Mouse (Mus musculus) bone marrow, adult 2 months (tissue): ENCODE measurements at regions not wholly inside any gene's neighbourhood (a gene's known extent, or its start where the extent isn't known, plus 50 kb on each side); places are given as distances from the start of the nearest gene placed in this dataset.

ENCODE experiments used
- H3K27ac ChIP-seq: fragments of 200-500 bp; 2 replicates; pipeline ENCODE4 v1.5.1; 2012; ENCODE audit warnings: low read depth, mild to moderate bottlenecking, control low read depth, inconsistent platforms, low read length; ENCODE audit not compliant: control insufficient read depth, poor library complexity, insufficient read depth
- H3K4me1 ChIP-seq: fragments of 200-500 bp; 2 replicates; pipeline ENCODE4 v1.6.1; 2011; ENCODE audit warnings: low read length; ENCODE audit not compliant: control insufficient read depth, insufficient read depth
- H3K4me3 ChIP-seq: fragments of 200-500 bp; replicated peaks from 2 replicates; pipeline ENCODE3; 2011; ENCODE audit warnings: mild to moderate bottlenecking, low read depth, low read length, control low read depth; ENCODE audit not compliant: control insufficient read depth
- CTCF ChIP-seq: fragments of 200-500 bp; IDR thresholded peaks from 2 replicates; pipeline ENCODE4 v1.5.1; 2011; ENCODE audit warnings: low read length, control low read depth; ENCODE audit not compliant: control insufficient read depth, insufficient read depth
- POLR2A ChIP-seq: fragments of 200-500 bp; IDR thresholded peaks from 2 replicates; pipeline ENCODE4 v1.6.1; 2011; ENCODE audit warnings: low read depth, mild to moderate bottlenecking, control low read depth, low read length, borderline replicate concordance; ENCODE audit not compliant: control insufficient read depth
- WGBS: fragments of 180-500 bp; shearing (Covaris S2); methylation state at CpG from one replicate; pipeline ENCODE4 v1.1.7; 2018; 5-methylcytosine and 5-hydroxymethylcytosine counted together

GRCm38 (mm10) chr3:131056893-131057660, 53.2 kb upstream of the Lef1 start:
- Histone ChIP-seq H3K27ac (no peak overlapping the region), H3K4me1 (peaks cover 3% of the 10 kb centered on the region; the same call in 1 of the 2 replicates), H3K4me3 (no peak overlapping the region)
- 37% methylated on average over 5 of the region's 5 CpGs for WGBS
- TF ChIP-seq POLR2A: no peak
- no peak for TF ChIP-seq CTCF

- Histone ChIP-seq H3K4me1 (peaks cover 3% of the 10 kb centered on the region; the same call in 1 of the 2 replicates), H3K27ac (no peak overlapping the region), H3K4me3 (no peak overlapping the region)
- no peak for TF ChIP-seq CTCF
- TF ChIP-seq POLR2A: no peak
- WGBS: 59% methylated on average over 13 of the region's 13 CpGs
Observed at GRCm38 (mm10) chr3:131054241-131054972, 55.9 kb upstream of the Lef1 start.

- H3K4me1 ChIP-seq: no peaks in the 10 kb centered on the region
Observed at GRCm38 (mm10) chr3:131047716-131048115, 62.6 kb upstream of the Lef1 start.

GRCm38 (mm10) chr3:131046412-131046811, 63.9 kb upstream of the Lef1 start:
- Histone ChIP-seq H3K4me1 (no peaks in the 10 kb centered on the region), H3K27ac (no peak overlapping the region), H3K4me3 (no peak overlapping the region)
- WGBS: 62% methylated on average over 5 of the region's 5 CpGs
- no peak for TF ChIP-seq CTCF
- no peak for TF ChIP-seq POLR2A

More at GRCm38 (mm10) chr3:131047716-131048115, 62.6 kb upstream of the Lef1 start:
- H3K27ac ChIP-seq: no peak overlapping the region
- H3K4me3 ChIP-seq: no peak overlapping the region
- TF ChIP-seq POLR2A (no peak), CTCF (no peak)
- 81% methylated on average over 3 of the region's 3 CpGs for WGBS

- no peak for TF ChIP-seq CTCF
- TF ChIP-seq POLR2A: no peak
- no peak overlapping the region for H3K27ac ChIP-seq
- 58% methylated on average over 4 of the region's 4 CpGs for WGBS
Observed at GRCm38 (mm10) chr3:131040214-131040825, 70.0 kb upstream of the Lef1 start.

GRCm38 (mm10) chr3:131037095-131037494, 73.2 kb upstream of the Lef1 start:
- H3K4me3 ChIP-seq: no peak overlapping the region
- no peaks in the 10 kb centered on the region for H3K4me1 ChIP-seq
- H3K27ac ChIP-seq: no peak overlapping the region
- TF ChIP-seq POLR2A (no peak), CTCF (no peak)
- 60% methylated on average over 5 of the region's 5 CpGs for WGBS

More at GRCm38 (mm10) chr3:131040214-131040825, 70.0 kb upstream of the Lef1 start:
- Histone ChIP-seq H3K4me3 (no peak overlapping the region), H3K4me1 (no peaks in the 10 kb centered on the region)

- H3K4me1 ChIP-seq: no peaks in the 10 kb centered on the region
- no peak overlapping the region for H3K4me3 ChIP-seq
- H3K27ac ChIP-seq: no peak overlapping the region
- no peak for TF ChIP-seq CTCF
- no peak for TF ChIP-seq POLR2A
- WGBS: 79% methylated on average over 5 of the region's 5 CpGs
Observed at GRCm38 (mm10) chr3:131034774-131035173, 75.5 kb upstream of the Lef1 start.

- WGBS: 76% methylated on average over 7 of the region's 7 CpGs
- Histone ChIP-seq H3K4me1 (no peaks in the 10 kb centered on the region), H3K4me3 (no peak overlapping the region), H3K27ac (no peak overlapping the region)
- TF ChIP-seq POLR2A (no peak), CTCF (no peak)
Observed at GRCm38 (mm10) chr3:131026336-131026735, 83.9 kb upstream of the Lef1 start.
